Mouse (Mus musculus) fat pad, adult 2 months (tissue): ENCODE results near the gene Plin3.

ENCODE experiments used
- DNase-seq: peaks from one replicate; pipeline ENCODE4 v3.0.0-alpha.2; 2011; ENCODE audit warnings: low read depth, low spot score; ENCODE audit errors: extremely low read depth

Gene Plin3

DNA sequence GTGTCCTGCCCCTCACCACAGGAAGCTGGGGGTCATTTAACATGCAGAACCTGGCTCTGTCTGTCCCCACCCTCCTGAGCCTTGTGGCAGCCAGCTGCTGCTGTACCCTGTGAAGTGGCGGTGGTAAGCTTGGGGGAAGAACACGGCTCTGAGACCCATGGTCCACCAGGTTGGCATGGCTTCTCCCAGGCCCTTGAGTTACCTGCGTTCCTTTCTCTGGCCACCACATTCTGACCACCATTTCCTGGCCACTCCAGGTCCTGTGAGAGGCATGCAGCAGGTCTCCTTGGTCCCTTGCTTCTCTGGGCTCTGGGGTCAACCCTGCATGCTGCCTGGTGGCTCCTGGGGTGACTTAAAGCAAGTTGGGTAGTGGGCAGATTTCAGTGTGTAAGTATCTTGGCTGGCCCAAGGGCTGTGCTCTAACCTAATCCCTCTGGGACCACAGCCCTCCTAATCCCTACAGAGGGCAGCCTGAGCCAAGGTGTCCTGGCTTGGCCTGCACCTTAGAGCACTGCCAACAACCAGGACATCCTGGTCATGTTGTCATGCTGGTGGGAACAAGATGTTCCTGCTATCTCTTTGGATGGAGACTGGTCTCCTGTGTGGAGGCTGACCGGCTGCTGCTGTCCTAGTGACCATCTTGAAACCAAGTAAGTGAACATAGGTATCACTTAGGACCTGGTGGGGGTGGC lies at the start of gene Plin3:
Gene Plin3 (minus strand): TSS at position 343 of the 692 bp plus-strand sequence.
- DNase-seq: no peak

DNA sequence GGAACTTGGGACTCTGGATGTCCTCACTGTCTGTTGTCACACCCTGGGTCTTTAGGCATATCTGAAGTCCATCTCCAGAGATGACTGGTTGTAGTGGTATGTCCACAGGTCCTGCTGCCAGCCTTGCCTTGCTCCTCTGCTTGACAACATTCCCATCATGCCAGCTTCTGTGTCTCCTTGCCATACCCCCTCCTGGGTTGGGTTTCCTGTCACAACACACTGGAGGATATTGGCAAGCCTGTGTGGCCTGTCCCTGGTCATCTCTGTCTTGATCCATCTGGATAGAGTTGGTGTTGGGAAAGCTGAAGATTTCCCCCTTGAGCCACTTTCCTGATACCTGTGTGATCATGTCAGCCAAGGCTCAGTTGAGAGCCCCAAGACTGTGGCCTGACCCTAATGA lies 48.0 kb upstream of the Plin3 start:
- DNase-seq: no peak

GRCm38 (mm10) chr17:56338909-56339308 lies 46.2 kb upstream of the Plin3 start:
- DNase-seq: no peak

DNA sequence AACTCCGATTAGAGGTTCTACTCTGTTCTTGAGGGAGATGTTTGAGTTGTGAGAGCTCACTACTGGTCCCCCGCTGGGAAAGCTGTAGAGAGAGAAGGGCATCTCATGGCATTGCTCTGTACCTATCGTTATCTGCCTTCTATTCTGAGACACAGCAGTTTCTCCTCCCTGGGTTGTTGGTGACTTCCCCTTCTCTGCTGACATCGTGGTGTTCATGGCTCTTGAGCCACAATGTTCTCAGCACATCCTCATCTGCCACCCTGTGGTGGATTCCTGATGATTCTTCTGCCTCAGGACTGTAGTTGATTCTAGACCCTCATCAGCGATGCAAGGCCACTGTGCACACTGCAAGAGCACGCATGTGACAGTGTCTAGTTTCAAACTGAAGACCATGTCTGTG lies 45.1 kb upstream of the Plin3 start:
- DNase-seq: no peak

- DNase-seq: no peak
These were observed 44.5 kb upstream of the Plin3 start for GRCm38 (mm10) chr17:56337190-56337589.

GRCm38 (mm10) chr17:56332987-56333386 lies 40.3 kb upstream of the Plin3 start:
- DNase-seq: no peak

GRCm38 (mm10) chr17:56331256-56331655 lies 38.6 kb upstream of the Plin3 start:
- DNase-seq: peak; percentile 42

- DNase-seq: no peak
These were observed 37.7 kb upstream of the Plin3 start for GRCm38 (mm10) chr17:56330345-56330744.

GRCm38 (mm10) chr17:56329267-56329666 lies 36.6 kb upstream of the Plin3 start:
- peak; percentile 45 for DNase-seq

DNA sequence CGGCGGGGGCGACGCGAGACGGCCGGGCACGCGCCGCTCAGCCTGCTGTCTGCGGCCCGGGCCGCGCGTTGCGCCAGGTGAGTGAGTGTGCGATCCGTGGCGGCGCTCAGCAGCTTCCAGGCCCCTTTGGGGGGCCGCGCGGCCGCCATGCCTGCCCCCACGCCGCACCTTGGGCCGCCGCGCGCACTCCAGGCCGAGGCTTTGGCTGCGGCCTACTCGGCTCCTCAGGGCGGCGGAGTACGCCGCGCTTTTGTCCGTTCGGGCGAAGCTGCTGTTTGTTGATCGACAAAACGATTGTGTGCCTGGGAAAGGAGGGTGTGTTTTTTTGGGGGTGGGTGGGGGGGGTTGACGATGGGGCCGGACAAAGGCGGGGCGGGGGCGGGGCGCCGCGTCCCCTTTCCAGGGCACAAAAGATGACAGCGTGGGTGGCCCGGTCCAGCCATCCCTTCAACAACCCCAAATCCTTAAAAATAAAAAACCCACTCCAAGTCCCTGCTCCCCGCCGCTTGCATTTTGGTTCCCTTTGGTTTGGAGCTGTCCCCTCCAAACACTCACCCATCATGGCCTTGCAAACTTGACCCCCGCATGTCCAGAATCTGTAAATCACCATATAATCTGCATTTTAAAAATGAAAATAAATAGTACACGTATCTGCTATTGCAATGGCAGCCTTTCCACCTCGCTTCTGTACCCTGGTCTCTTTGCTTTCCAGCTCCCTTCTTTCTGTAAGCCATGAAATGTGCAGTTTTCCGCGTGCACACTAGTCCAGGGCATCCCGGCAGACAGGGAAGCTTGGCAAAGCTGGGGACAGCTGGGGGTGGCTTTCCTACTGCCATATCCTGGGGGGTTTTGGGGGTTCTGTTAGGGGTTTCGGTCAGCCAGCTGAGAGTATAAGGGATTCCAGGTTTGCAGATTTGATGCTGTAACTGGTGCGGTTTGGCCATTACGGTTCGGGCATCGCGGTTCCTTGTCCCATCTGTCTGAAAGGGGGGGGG lies 33.8 kb upstream of the Plin3 start:
- no peak for DNase-seq

- DNase-seq: peak; percentile 94
These were observed 32.9 kb upstream of the Plin3 start, which contains the start of gene Kdm4b for GRCm38 (mm10) chr17:56325450-56326152. TSS of gene Kdm4b (plus strand) at chr17:56326062.

DNA sequence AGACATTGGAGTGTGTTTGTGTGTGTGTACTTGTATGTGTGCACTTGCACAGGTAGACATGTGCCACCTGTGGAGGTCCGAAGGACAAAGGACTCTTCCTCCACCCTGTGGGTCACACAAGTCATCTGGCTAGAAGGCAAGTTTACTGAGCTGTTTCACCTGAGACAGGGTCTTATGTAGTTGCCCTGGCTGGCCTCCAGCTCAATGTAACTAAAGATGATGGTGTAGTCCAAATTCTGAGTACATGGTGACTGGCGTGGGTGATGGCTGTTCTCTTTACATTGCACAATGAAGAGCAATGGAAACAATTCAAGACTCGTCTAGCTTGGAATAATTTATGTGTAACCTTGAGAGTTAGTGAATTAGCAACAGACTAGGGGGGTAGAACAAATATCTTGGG lies 31.7 kb upstream of the Plin3 start:
- peak; percentile 69 for DNase-seq

- DNase-seq: no peak
These were observed 16.7 kb upstream of the Plin3 start for GRCm38 (mm10) chr17:56309191-56309945.

GRCm38 (mm10) chr17:56308088-56308487 lies 15.4 kb upstream of the Plin3 start:
- DNase-seq: no peak

GRCm38 (mm10) chr17:56305826-56306225 lies 13.2 kb upstream of the Plin3 start:
- no peak for DNase-seq

GRCm38 (mm10) chr17:56305156-56305555 lies 12.5 kb upstream of the Plin3 start:
- no peak for DNase-seq

GRCm38 (mm10) chr17:56304718-56305117 lies 12.0 kb upstream of the Plin3 start:
- DNase-seq: no peak

DNA sequence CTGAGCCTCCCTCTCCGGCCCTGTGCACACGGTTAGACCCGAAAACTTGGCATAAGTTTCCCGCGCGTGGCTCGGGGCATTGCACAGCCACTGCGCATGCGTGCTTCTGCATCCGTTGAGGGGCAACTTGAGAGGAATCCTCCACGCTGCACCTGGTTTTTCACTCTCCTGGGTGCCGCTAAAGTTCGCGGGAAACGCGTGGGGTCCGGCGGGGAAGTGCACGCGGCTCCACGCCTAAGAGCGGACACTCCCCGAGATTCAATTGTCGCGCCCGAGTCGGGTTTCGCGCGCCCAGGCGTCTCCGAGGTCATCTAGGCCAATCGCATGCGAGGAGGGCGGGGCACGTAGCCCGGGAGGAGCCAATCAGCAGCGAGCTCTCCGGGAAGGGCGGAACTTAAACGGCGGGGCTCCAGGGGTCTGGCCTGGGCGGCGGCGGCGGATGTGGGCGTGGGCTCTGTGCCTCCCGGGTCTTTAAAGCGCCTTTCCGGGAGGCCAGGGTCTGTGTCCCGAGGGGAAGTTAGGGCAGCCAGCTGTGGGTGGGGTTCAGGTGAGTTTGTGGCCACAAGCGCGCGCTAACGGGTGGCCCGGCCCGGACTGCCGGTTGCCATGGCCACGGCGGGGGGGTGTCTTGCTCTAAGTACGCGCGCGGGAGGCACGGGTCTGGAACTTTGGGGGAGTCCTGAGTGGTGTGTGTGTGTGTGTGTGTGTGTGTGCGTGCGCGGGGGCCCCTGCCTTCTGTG lies 11.3 kb upstream of the Plin3 start:
- no peak for DNase-seq

GRCm38 (mm10) chr17:56303160-56303846 lies 10.6 kb upstream of the Plin3 start, which contains the start of gene Uhrf1:
TSS of gene Uhrf1 (plus strand) at chr17:56303321.
- DNase-seq: no peak
